Mouse (Mus musculus): ENCODE measurements around the gene Olfr414. TPM values are rescaled to one million over a fixed set of nuclear protein-coding genes. Genes with fewer than 3 reads are reported as not detected.

Gene Olfr414
- not detected in 2 replicates for polyA plus RNA-seq (2011; ENCODE audit: insufficient read length, low read depth, missing spikeins)

GRCm38 (mm10) chr1:174423764-174424163 lies at the start of gene Olfr414:
TSS of gene Olfr414 (plus strand) at chr1:174424064.
- Histone ChIP-seq H3K4me1 (ENCODE audit: control insufficient read depth, insufficient read depth, low read length) (no peaks in the 10 kb centered on the region), H3K4me3 (ENCODE audit: insufficient read depth, low read length) (no peak within 1 kb of the TSS), H3K27ac (ENCODE audit: insufficient read depth, low read length) (no peak within 1 kb of the TSS)
- TF ChIP-seq CTCF (IDR thresholded peaks at IDR 0.05; ENCODE audit: borderline replicate concordance, insufficient read depth, low read length) (no peak), POLR2A (IDR thresholded peaks at IDR 0.05; ENCODE audit: low read depth, low read length) (no peak)

GRCm38 (mm10) chr1:174390746-174391145 lies 33.1 kb upstream of the Olfr414 start, which contains the start of gene Olfr248:
TSS of gene Olfr248 (plus strand) at chr1:174391046.
- Histone ChIP-seq H3K4me1 (ENCODE audit: control insufficient read depth, insufficient read depth, low read length) (no peaks in the 10 kb centered on the region), H3K27ac (ENCODE audit: insufficient read depth, low read length) (no peak within 1 kb of the TSS), H3K4me3 (ENCODE audit: insufficient read depth, low read length) (no peak within 1 kb of the TSS)
- TF ChIP-seq CTCF (IDR thresholded peaks at IDR 0.05; ENCODE audit: borderline replicate concordance, insufficient read depth, low read length) (no peak), POLR2A (IDR thresholded peaks at IDR 0.05; ENCODE audit: low read depth, low read length) (no peak)

GRCm38 (mm10) chr1:174422959-174423358 lies 905 bp upstream of the Olfr414 start:
- H3K4me1 ChIP-seq (ENCODE audit: control insufficient read depth, insufficient read depth, low read length) = no peaks in the 10 kb centered on the region
- no peak for TF ChIP-seq CTCF (IDR thresholded peaks at IDR 0.05; ENCODE audit: borderline replicate concordance, insufficient read depth, low read length)
- no peak for TF ChIP-seq POLR2A (IDR thresholded peaks at IDR 0.05; ENCODE audit: low read depth, low read length)
- H3K4me3 ChIP-seq (ENCODE audit: insufficient read depth, low read length) = no peak overlapping the region
- no peak overlapping the region for H3K27ac ChIP-seq (ENCODE audit: insufficient read depth, low read length)

GRCm38 (mm10) chr1:174426180-174426986 lies 2.5 kb downstream of the Olfr414 start:
- no peak overlapping the region for H3K27ac ChIP-seq (ENCODE audit: insufficient read depth, low read length)
- TF ChIP-seq CTCF (IDR thresholded peaks at IDR 0.05; ENCODE audit: borderline replicate concordance, insufficient read depth, low read length) (no peak), POLR2A (IDR thresholded peaks at IDR 0.05; ENCODE audit: low read depth, low read length) (no peak)
- no peak overlapping the region for H3K4me3 ChIP-seq (ENCODE audit: insufficient read depth, low read length)
- H3K4me1 ChIP-seq (ENCODE audit: control insufficient read depth, insufficient read depth, low read length) = no peaks in the 10 kb centered on the region

GRCm38 (mm10) chr1:174427402-174427801 lies 3.5 kb downstream of the Olfr414 start:
- no peak overlapping the region for H3K27ac ChIP-seq (ENCODE audit: insufficient read depth, low read length)
- no peak overlapping the region for H3K4me3 ChIP-seq (ENCODE audit: insufficient read depth, low read length)
- no peaks in the 10 kb centered on the region for H3K4me1 ChIP-seq (ENCODE audit: control insufficient read depth, insufficient read depth, low read length)
- TF ChIP-seq POLR2A (IDR thresholded peaks at IDR 0.05; ENCODE audit: low read depth, low read length) = no peak
- no peak for TF ChIP-seq CTCF (IDR thresholded peaks at IDR 0.05; ENCODE audit: borderline replicate concordance, insufficient read depth, low read length)

GRCm38 (mm10) chr1:174428407-174428806 lies 4.5 kb downstream of the Olfr414 start:
- H3K27ac ChIP-seq (ENCODE audit: insufficient read depth, low read length) = no peak overlapping the region
- H3K4me3 ChIP-seq (ENCODE audit: insufficient read depth, low read length) = no peak overlapping the region
- no peaks in the 10 kb centered on the region for H3K4me1 ChIP-seq (ENCODE audit: control insufficient read depth, insufficient read depth, low read length)
- TF ChIP-seq POLR2A (IDR thresholded peaks at IDR 0.05; ENCODE audit: low read depth, low read length) = no peak
- no peak for TF ChIP-seq CTCF (IDR thresholded peaks at IDR 0.05; ENCODE audit: borderline replicate concordance, insufficient read depth, low read length)

GRCm38 (mm10) chr1:174434121-174434520 lies 10.3 kb downstream of the Olfr414 start:
- Histone ChIP-seq H3K4me1 (ENCODE audit: control insufficient read depth, insufficient read depth, low read length) (no peaks in the 10 kb centered on the region), H3K4me3 (ENCODE audit: insufficient read depth, low read length) (no peak overlapping the region), H3K27ac (ENCODE audit: insufficient read depth, low read length) (no peak overlapping the region)
- TF ChIP-seq POLR2A (IDR thresholded peaks at IDR 0.05; ENCODE audit: low read depth, low read length) (no peak), CTCF (IDR thresholded peaks at IDR 0.05; ENCODE audit: borderline replicate concordance, insufficient read depth, low read length) (no peak)

- H3K27ac ChIP-seq (ENCODE audit: insufficient read depth, low read length) = no peak within 1 kb of the TSS
- TF ChIP-seq POLR2A (IDR thresholded peaks at IDR 0.05; ENCODE audit: low read depth, low read length) = no peak
- TF ChIP-seq CTCF (IDR thresholded peaks at IDR 0.05; ENCODE audit: borderline replicate concordance, insufficient read depth, low read length) = no peak
- no peaks in the 10 kb centered on the region for H3K4me1 ChIP-seq (ENCODE audit: control insufficient read depth, insufficient read depth, low read length)
- no peak within 1 kb of the TSS for H3K4me3 ChIP-seq (ENCODE audit: insufficient read depth, low read length)
These were observed 17.9 kb downstream of the Olfr414 start, which contains the start of gene Olfr220 for GRCm38 (mm10) chr1:174441782-174442181. TSS of gene Olfr220 (plus strand) at chr1:174442082.

GRCm38 (mm10) chr1:174455100-174455499 lies 31.2 kb downstream of the Olfr414 start:
- no peak overlapping the region for H3K27ac ChIP-seq (ENCODE audit: insufficient read depth, low read length)
- no peaks in the 10 kb centered on the region for H3K4me1 ChIP-seq (ENCODE audit: control insufficient read depth, insufficient read depth, low read length)
- no peak for TF ChIP-seq CTCF (IDR thresholded peaks at IDR 0.05; ENCODE audit: borderline replicate concordance, insufficient read depth, low read length)
- TF ChIP-seq POLR2A (IDR thresholded peaks at IDR 0.05; ENCODE audit: low read depth, low read length) = no peak
- no peak overlapping the region for H3K4me3 ChIP-seq (ENCODE audit: insufficient read depth, low read length)

- Histone ChIP-seq H3K4me1 (ENCODE audit: control insufficient read depth, insufficient read depth, low read length) (no peaks in the 10 kb centered on the region), H3K4me3 (ENCODE audit: insufficient read depth, low read length) (no peak overlapping the region), H3K27ac (ENCODE audit: insufficient read depth, low read length) (no peak overlapping the region)
- TF ChIP-seq POLR2A (IDR thresholded peaks at IDR 0.05; ENCODE audit: low read depth, low read length) (no peak), CTCF (IDR thresholded peaks at IDR 0.05; ENCODE audit: borderline replicate concordance, insufficient read depth, low read length) (no peak)
These were observed 41.5 kb downstream of the Olfr414 start for GRCm38 (mm10) chr1:174465385-174465784.
